Mouse (Mus musculus) ES-E14 (cell line): ENCODE measurements around the gene Podn. TPM values are rescaled to one million over a fixed set of nuclear protein-coding genes. Genes with fewer than 3 reads are reported as not detected.

ENCODE experiments used
- DNase-seq: peaks from one replicate; pipeline ENCODE4 v3.0.0-alpha.2; 2013; ENCODE audit warnings: low read depth, low spot score
- H3K27ac ChIP-seq: 2 replicates; pipeline ENCODE4 v1.5.1; 2012; ENCODE audit warnings: low read depth, mild to moderate bottlenecking, low read length, moderate library complexity, mixed read lengths; ENCODE audit not compliant: poor library complexity, insufficient read depth, severe bottlenecking
- H3K36me3 ChIP-seq: 2 replicates; pipeline ENCODE4 v1.6.1; 2012; ENCODE audit warnings: mild to moderate bottlenecking, low read length, moderate library complexity, mixed read lengths; ENCODE audit not compliant: control insufficient read depth, poor library complexity, insufficient read depth, severe bottlenecking
- H3K4me1 ChIP-seq, 2 experiments: fragments of 150-350 bp in 1 of 2; sonication (generic) in 1 of 2; 2 replicates each; pipeline ENCODE4 v1.6.1; 2012; ENCODE audit warnings: low read length in 2 of 2, mild to moderate bottlenecking in 1 of 2, mixed read lengths in 1 of 2; ENCODE audit not compliant: control insufficient read depth in 2 of 2, insufficient read depth in 2 of 2, poor library complexity in 1 of 2
- H3K4me3 ChIP-seq, 2 experiments: fragments of 150-350 bp in 1 of 2; sonication (generic) in 1 of 2; 2 replicates each; pipeline ENCODE4 v1.5.1; 2012; ENCODE audit warnings: low read length in 2 of 2, low read depth in 1 of 2, mild to moderate bottlenecking in 1 of 2, mixed read lengths in 1 of 2; ENCODE audit not compliant: insufficient read depth in 1 of 2, poor library complexity in 1 of 2, severe bottlenecking in 1 of 2
- H3K9ac ChIP-seq: 2 replicates; pipeline ENCODE4 v1.6.1; 2012; ENCODE audit warnings: low read depth, mild to moderate bottlenecking, low read length, mixed read lengths; ENCODE audit not compliant: poor library complexity, insufficient read depth, severe bottlenecking
- H3K9me3 ChIP-seq: fragments of 150-350 bp; sonication (generic); 2 replicates; pipeline ENCODE4 v1.6.1; 2012; ENCODE audit warnings: low read depth, mild to moderate bottlenecking, low read length; ENCODE audit not compliant: control insufficient read depth, insufficient read depth
- CHD2 ChIP-seq: IDR thresholded peaks from 2 replicates; pipeline ENCODE4 v1.6.1; 2014; ENCODE audit warnings: mild to moderate bottlenecking, low read depth, low read length, inconsistent platforms
- HCFC1 ChIP-seq: IDR thresholded peaks from 2 replicates; pipeline ENCODE4 v1.6.1; 2012; ENCODE audit warnings: low read length, inconsistent platforms, borderline replicate concordance; ENCODE audit not compliant: insufficient read depth
- MAFK ChIP-seq: IDR thresholded peaks from 2 replicates; pipeline ENCODE4 v1.6.1; 2014; ENCODE audit warnings: mild to moderate bottlenecking, low read depth, low read length, inconsistent platforms; ENCODE audit not compliant: insufficient read depth
- ZC3H11A ChIP-seq: IDR thresholded peaks from 2 replicates; pipeline ENCODE4 v1.6.1; 2012; ENCODE audit warnings: low read depth, mild to moderate bottlenecking, inconsistent platforms, low read length, borderline replicate concordance
- ZNF384 ChIP-seq: IDR thresholded peaks from 2 replicates; pipeline ENCODE4 v1.6.1; 2012; ENCODE audit warnings: low read depth, low read length, inconsistent platforms
- in situ Hi-C, 2 experiments: fragments of 600-800 bp; cut with MboI; formaldehyde crosslinking; loops; one replicate each; pipeline ENCODE4 v1.15.1; 2025; ENCODE audit warnings: low sequenced_read_pairs in 2 of 2, inconsistent platforms in 1 of 2; ENCODE audit not compliant: unreplicated experiment in 2 of 2
- total RNA-seq: library from RNA; depleted of rRNA; stranded (reverse); fragments of 300-350 nt; gene quantifications from 2 replicates; pipeline ENCODE4 v1.2.3, GENCODE M21; 2012

Gene Podn
- total RNA-seq, 1 experiment = 1.0 TPM

- in situ Hi-C loops = no loop called here
- DNase-seq = no peak
- Histone ChIP-seq H3K4me3 (no peak overlapping the region), H3K36me3 (no peaks in the 10 kb centered on the region; the same call in 1 of the 2 replicates), H3K27ac (no peak overlapping the region), H3K9ac (no peak overlapping the region), H3K9me3 (no peaks in the 10 kb centered on the region), H3K4me1 (no peaks in the 10 kb centered on the region)
- no peak for TF ChIP-seq MAFK
Observed at GRCm38 (mm10) chr4:108065176-108065844, 30.9 kb downstream of the Podn start.

DNA sequence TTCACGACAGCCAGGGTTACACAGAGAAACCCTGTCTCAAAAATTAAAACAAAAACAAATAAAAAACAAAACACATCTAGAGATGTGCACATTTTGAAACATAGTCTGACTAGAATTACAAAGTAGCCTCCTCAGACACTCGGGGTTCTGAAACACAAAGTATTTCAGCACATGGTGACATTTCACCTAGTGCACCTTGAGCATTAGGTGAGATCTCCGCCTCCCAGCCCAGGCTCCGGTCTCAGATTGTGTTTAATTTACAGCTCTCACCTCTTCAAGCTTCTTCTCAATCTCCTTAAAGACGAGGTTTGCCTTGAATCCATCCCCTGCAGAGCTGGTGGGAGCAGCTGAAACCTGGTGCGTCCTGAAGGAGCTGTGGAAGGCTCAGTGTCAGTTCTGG lies 32.6 kb downstream of the Podn start:
- no peak overlapping the region for H3K27ac ChIP-seq
- H3K9me3 ChIP-seq = no peaks in the 10 kb centered on the region
- TF ChIP-seq HCFC1 (no peak), MAFK (no peak), CHD2 (no peak), ZNF384 (no peak), ZC3H11A (no peak)
- 0 out of 4 replicates have a peak, but pooled peaks cover 0 to 2% of the 10 kb centered on the region in 2 experiments for H3K4me1 ChIP-seq
- H3K4me3 ChIP-seq = no peak overlapping the region
- H3K36me3 ChIP-seq = no peaks in the 10 kb centered on the region; the same call in 1 of the 2 replicates
- in situ Hi-C loops = no loop called here
- H3K9ac ChIP-seq = no peak overlapping the region
- no peak for DNase-seq

DNA sequence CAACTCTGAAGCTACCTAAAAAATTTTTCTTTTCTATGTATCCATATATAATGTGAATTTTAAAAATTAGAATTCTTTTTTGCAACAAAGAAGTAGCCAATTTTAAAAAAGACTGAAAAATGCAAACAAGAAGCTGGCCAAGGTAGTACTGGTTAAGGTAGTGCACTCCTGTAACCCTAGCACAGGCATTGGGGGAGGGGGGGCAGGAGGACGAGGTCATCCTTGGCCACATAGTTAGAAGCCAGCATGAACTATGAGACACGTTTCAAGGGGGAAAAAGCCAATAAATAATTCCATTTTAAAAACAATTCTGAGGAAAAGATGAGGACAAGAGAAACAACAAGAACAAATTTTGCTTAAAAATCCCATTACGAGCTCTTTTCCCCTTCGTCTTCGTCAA lies 33.7 kb downstream of the Podn start:
- Histone ChIP-seq H3K4me3 (no peak overlapping the region), H3K27ac (no peak overlapping the region), H3K9ac (no peak overlapping the region), H3K36me3 (no peaks in the 10 kb centered on the region; the same call in 1 of the 2 replicates), H3K9me3 (no peaks in the 10 kb centered on the region), H3K4me1 (0 out of 4 replicates have a peak, but pooled peaks cover 0 to 2% of the 10 kb centered on the region in 2 experiments)
- in situ Hi-C loops = no loop called here
- TF ChIP-seq ZNF384 = no peak
- TF ChIP-seq ZC3H11A = no peak
- TF ChIP-seq MAFK = no peak
- TF ChIP-seq CHD2 = no peak
- TF ChIP-seq HCFC1 = no peak
- no peak for DNase-seq

DNA sequence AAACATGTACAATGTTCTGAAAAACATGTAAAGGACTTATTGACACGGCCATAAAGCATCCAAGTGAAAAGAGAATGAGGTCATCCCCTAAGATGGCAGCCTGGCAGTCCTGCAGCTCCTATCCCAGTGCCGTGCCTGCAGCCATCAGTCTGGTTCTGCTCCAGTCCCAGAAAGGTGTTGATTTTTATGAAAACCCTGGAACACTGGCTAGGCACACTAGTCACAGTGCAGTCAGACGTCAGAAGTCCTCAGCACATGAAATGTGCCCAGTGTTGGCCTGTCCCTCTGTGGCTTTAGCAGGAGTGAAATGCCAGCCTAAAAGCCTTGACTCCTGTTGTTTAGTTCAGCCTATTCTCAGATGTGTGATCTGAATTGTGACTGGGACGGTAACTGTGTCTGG lies 35.5 kb downstream of the Podn start:
- no peak overlapping the region for H3K4me3 ChIP-seq
- no peak for DNase-seq
- H3K36me3 ChIP-seq = no peaks in the 10 kb centered on the region; the same call in 1 of the 2 replicates
- no peak overlapping the region for H3K9ac ChIP-seq
- H3K4me1 ChIP-seq = 0 out of 4 replicates have a peak, but pooled peaks cover 0 to 2% of the 10 kb centered on the region in 2 experiments
- H3K9me3 ChIP-seq = no peaks in the 10 kb centered on the region
- TF ChIP-seq ZNF384 (no peak), CHD2 (no peak), MAFK (no peak), ZC3H11A (no peak), HCFC1 (no peak)
- H3K27ac ChIP-seq = no peak overlapping the region
- in situ Hi-C loops = no loop called here
